Mouse (Mus musculus): ENCODE results near the gene Kars.

Kars gene

DNA sequence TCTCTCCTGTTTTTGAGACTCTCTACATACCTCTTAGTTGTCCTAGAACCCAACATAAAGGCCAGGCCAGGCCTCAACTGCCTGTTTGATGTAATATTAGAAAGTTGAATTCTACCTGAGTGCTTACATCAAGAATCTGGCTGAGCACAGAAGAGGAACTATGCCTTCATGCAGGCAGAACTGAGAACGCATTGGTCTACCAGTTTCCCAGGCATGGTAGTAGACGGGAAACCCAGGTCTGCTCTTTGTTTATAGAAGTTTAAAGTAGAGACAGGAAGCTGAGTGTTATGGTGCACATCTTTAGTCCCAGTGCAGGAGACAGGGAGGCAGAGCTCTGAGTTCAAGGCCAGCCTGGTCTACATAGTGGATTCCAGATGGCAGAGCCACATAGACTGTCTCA is 64.0 kb downstream of the Kars start:
- no peak for DNase-seq (ENCODE audit: low read depth)

DNA sequence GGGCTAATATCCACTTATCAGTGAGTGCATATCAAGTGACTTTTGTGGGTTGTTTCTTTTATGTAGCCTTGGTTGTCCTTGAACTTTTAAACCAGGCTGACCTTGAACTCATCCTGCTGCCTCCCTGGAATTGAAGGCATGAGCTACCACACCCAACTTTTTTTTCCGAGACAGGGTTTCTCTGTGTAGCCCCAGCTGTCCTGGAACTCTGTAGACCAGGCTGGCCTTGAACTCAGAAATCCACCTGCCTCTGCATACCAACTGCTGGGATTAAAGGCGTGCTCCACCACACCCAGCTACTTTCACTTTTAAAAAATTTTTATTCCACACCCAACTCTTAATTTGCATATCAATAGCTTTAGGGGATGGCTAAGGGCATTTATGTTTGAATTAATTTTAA is 67.6 kb downstream of the Kars start:
- DNase-seq (ENCODE audit: low read depth), result no peak

All from NIH3T3 (cell line).